Mouse (Mus musculus) ES-Bruce4 (cell line): ENCODE results near the gene Tmem218.

Experiments
- CTCF ChIP-seq: IDR thresholded peaks from one replicate; pipeline ENCODE4 v1.8.1; 2011; ENCODE audit warnings: low read depth, low read length
- POLR2A ChIP-seq: IDR thresholded peaks from one replicate; pipeline ENCODE4 v1.8.1; 2011; ENCODE audit warnings: low read length; ENCODE audit not compliant: insufficient read depth

- TF ChIP-seq POLR2A = no peak
- no peak for TF ChIP-seq CTCF
These were observed 4.1 kb upstream of the Tmem218 start for GRCm38 (mm10) chr9:37203884-37204283.
